Mouse (Mus musculus): ENCODE data around the gene Gpnmb.

Gene Gpnmb

DNA sequence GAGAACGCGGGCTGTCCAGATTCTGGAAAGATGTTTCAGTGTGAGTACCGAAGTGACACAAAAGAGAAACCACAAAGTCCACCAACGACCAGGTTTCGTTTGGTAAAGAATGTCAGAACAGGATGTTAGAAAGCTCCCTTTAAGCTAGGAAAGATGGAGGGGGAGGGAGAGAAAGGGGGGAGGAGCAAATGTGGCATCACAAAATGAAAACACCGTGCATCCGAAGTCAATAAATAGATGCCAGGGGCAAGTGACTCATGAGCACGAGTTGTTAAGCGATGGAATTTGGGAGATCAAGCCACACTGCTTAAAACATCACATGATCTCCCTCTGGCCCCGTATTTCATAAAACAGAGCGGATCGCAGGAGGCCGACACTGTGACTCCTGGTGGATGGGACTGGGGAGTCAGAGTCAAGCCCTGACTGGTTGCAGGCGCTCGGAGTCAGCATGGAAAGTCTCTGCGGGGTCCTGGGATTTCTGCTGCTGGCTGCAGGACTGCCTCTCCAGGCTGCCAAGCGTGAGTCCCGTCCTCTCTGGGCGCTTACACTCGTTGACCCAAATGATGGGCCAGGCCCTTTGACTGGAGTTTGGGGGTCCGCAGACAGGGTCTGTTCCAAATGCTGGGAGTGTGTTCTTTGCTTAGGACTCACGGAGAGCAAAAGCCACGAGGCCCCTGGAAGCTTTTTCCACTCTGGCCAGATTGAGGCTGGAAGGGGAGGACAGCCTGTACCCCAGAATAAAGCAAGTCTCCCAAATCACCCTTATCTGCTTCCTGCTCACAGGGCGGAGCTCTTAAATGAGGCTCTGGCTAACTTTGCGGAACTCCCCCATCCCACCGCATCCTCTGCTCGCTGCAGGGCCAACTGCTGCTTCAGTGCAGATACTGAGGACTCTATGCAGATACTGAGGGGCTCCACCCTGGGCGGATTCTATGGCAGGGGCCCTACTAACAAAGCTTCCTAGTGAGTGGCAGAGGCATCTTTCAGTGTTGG, at the start of gene Gpnmb:
TSS of gene Gpnmb (plus strand) at position 272 of the 993 bp plus-strand sequence.
- peak; percentile 32 for DNase-seq (ENCODE audit: low spot score)

DNA sequence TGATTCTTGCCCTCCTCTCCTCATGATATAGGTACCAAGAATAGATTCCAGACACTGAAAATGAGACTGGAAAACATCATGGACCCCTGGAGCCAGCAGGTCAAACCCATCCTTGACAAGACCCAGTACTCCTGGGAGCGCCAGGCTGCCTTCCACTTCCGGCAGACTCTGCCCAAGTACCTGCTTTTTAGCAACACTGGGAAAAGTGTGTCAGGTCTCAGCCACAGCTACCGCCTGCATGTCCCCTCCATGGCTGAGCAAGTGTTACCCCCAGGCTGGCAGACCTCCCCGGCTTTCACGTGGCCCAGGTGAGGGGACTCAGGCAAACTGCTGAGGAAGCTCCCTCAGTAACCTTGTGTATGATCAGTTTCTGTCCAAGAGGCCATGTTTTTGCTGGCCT, 46.4 kb upstream of the Gpnmb start:
- no peak for DNase-seq (ENCODE audit: low spot score)

- DNase-seq (ENCODE audit: low spot score) = no peak
Measured at GRCm38 (mm10) chr6:48991991-48992390, 44.4 kb upstream of the Gpnmb start.

GRCm38 (mm10) chr6:48998186-48998585, 38.2 kb upstream of the Gpnmb start:
- no peak for DNase-seq (ENCODE audit: low spot score)

- no peak for DNase-seq (ENCODE audit: low spot score)
Measured at GRCm38 (mm10) chr6:48998796-48999195, 37.5 kb upstream of the Gpnmb start.

GRCm38 (mm10) chr6:49003381-49003780, 33.0 kb upstream of the Gpnmb start:
- peak; percentile 34 for DNase-seq (ENCODE audit: low spot score)

DNA sequence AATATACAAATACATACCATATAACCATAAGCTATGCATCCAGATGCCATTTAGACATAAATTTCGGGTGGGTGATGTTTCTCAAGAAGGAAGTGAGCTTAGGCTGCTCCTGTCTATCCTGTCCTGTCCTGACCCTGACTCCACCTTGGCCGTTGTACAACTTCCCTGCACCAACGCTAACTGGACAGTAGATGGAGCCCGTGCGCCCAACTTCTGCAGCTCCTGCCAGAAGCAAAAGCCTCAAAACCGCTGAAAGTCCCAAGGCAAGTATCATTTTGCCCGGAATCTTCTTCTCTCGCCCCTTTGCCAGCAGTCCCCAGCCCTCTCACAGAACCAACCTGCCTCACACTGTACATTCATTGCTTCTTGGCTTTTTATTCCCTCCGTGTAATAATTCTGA, 28.4 kb upstream of the Gpnmb start:
- DNase-seq (ENCODE audit: low spot score) = peak; percentile 90

DNA sequence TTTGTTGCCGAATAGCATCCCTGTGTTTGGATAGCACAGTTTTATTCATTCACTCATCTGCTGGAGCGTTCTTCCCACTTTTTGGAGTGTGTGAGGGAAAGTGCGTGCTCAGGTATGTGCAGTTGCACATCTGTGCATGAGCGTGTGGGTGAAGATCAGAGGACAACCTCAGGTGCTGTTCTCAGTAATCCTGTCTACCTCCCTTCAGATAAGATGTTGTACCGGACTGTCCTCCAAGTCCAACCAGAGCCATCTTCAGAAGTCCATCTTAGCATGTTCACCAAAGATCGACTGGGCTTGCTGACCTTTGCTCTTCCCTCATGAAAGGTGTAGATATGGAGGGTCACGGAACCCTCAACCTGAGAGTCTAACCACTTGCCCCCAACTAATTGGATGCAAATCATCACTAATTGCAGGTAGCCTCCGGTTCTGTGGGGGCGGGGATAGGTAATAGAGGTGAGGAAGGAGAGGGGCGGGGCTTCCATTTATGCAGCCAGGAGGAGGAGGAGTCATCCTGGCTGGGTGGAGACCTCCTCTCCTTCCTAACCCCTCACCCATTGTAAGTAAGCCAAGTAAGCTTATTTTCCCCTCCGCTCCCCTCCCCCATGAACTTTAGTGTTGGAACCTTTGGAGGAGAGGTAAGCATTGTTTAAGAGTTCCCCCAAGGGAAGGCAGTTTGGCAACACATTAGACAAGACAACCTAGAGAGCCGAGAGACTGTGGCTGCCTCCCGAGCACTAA, 27.8 kb upstream of the Gpnmb start:
- DNase-seq (ENCODE audit: low spot score) = peak; percentile 9

DNA sequence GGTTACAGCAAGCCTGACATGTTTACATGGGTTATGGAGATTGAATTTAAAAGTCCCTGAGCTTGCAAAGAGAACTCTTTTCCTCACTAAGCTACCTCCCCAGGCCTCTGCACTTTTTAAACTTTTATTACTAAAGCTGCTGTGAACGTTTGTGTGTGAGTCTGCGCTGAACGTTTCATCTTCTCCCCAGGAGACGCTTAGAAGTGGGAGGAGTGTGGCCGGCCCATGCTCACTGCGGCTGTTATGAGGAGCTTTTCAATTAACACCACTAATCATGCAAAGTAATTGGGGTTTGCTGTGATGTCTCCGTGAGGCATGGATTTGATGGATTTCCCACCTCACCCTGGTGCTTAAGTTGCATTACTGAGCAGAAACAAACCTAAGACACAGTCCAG, 27.2 kb upstream of the Gpnmb start:
- DNase-seq (ENCODE audit: low spot score) = no peak

- DNase-seq (ENCODE audit: low spot score) = no peak
Measured at GRCm38 (mm10) chr6:49009665-49010064, 26.7 kb upstream of the Gpnmb start.

GRCm38 (mm10) chr6:49011191-49011590, 25.2 kb upstream of the Gpnmb start:
- no peak for DNase-seq (ENCODE audit: low spot score)

DNA sequence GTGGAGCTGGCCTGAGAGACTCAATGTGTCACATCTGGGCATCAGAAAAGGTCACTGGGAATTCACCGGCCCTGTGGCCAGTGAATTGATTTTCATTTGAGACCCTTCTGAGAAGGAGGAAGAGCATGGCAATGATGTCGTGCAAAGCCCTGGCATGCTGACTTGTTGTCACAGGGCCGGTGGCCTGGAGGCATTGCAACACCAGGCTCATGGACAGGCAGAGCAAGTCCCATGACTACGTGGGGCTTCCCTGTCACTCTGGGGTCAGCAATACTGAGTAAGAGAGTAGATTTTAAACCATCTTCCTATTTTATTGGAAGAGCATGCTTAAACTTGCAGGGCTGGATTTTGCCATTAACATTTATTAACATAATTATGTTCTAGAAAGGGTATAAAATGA, 23.3 kb upstream of the Gpnmb start:
- no peak for DNase-seq (ENCODE audit: low spot score)

DNA sequence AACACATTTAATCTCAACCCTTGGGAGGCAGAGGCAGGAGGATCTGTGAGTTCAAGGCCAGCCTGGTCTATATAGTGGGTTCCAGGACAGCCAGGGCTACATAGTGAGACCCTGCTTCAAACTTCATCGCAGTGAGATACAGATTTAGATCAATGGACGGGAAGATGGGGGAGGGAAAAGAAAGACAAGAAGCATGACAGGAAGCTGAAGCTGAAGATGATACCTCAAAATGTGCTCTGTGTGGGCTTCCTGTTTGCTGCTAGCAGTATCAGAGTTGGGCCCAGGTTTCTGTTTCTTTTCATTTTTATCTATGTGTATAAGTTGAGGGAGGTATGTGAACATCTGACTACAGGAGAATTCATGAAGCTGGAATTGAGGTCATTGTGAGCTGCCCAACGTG, 22.9 kb upstream of the Gpnmb start:
- no peak for DNase-seq (ENCODE audit: low spot score)

- DNase-seq (ENCODE audit: low spot score) = no peak
Measured at GRCm38 (mm10) chr6:49017150-49017549, 19.2 kb upstream of the Gpnmb start.

DNA sequence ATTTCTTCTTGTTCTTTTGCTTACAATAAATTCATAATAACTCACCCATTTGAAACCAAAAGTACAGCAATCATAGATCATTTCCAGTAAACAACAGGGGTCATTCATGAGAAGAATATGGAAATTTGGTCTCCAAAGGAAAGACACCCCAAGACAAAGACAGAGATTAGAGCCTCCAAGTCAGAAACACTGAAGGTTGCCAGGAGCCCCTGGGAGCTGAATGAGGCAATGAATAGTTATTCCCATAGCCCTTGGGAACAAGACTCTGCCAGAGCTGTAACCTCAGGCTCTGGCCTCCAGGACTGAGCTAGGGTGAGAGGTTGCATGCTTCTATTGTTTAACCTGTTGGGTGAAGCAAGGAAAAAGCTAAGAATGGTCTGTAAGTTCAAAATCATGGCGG, 17.0 kb upstream of the Gpnmb start:
- no peak for DNase-seq (ENCODE audit: low spot score)

DNA sequence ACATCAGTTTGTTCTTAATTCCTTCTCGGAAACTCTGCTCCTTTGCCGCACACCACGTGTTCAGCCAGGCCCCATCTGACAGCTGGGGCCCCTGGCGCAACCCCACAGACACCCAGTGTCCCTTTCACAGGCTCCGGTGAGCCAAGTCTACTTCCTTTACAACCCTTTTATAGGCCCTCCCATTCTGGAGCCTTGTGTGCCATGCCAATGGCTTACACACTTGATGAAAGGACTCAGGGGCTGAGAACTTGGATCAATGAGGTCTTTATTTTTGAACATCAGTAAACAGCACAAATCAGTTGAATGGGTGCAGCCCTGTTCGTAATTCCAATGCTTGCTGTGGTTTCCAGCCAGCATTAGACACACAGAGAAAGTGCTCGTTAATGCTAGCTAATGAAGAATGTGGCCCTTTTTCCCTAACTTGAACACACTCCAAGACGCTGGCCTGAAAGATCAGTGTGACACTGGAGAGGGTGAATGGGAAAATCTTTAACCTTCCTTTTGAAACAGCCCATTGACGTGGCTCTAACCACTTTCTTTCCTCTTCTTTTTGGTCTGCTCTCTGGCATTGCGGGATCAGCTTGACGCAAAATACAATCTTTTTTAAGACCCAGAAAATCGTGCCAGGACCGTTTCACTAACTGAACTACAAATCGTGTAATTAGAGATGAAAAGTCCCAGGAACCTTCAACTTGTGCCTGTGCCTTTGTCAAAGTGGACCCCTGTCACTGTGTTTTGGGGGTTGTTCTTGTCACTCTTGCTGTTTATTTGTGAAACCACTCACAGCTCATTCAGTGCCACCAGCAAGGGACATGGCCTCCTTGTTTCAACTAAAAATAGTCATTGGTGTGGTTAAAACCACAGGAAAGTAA, 15.0 kb upstream of the Gpnmb start:
- no peak for DNase-seq (ENCODE audit: low spot score)

DNA sequence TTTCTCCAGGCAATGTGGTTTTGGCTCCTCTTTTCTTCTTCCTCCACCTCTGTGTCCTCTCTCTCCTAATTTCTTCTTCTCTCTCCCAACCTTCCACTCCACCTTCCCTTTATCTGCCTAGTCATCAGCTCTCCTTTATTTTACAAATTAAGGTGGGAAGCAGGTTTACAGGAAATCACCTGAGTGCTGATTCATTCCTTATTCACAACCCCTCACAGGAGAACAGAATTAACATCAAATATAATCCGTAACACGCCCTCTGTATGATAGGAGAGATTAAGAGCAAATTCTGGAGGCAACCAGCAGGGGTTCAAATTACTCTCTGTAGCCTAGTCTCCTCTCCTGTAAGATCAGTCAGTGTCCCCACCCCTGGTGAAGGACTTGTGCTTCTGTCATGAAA, 14.0 kb upstream of the Gpnmb start:
- no peak for DNase-seq (ENCODE audit: low spot score)

GRCm38 (mm10) chr6:49023315-49023714, 13.0 kb upstream of the Gpnmb start:
- DNase-seq (ENCODE audit: low spot score) = no peak

DNA sequence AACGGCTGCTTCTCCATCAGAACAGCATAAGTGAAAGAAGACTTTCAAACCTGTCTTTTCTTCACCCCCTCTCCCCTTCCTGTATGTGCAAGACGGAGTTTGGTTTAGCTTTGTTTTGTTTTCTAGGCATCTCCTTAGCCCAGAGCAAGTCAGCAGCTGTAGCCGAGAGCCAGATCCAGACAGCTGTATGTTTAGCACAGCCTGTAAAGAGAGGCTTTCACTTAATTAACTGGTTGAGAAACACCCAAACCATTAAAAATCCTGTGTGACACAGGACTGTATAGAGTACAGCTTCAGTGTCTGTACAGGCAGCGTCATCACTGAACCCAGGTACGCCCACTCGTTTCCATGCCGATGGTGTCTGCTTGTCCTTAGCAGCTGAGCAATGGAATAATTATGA, 11.1 kb upstream of the Gpnmb start:
- no peak for DNase-seq (ENCODE audit: low spot score)

DNA sequence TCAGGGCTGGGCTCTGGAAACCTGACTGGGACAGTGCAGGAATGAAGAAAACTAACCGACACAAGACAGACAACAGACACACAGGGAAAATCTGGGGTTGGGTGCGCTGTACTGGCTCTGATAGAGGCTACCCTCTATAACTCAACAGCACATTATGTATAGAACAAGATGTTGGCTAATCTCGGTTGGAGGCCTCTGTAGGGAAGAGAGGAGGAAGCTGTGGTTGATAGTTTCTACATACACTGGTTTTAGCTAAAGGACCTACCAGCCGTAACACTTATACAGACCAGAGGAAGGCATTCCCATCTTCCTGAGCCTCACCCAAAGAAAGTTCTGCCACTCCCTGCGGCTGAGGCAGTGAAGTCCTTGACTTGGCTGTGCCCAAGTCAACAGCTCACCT, 9.8 kb upstream of the Gpnmb start:
- no peak for DNase-seq (ENCODE audit: low spot score)

- no peak for DNase-seq (ENCODE audit: low spot score)
Measured at GRCm38 (mm10) chr6:49028019-49028418, 8.3 kb upstream of the Gpnmb start.

- DNase-seq (ENCODE audit: low spot score) = no peak
Measured at GRCm38 (mm10) chr6:49028708-49029107, 7.6 kb upstream of the Gpnmb start.
